Mouse (Mus musculus) ovary, postnatal 36 days (tissue): ENCODE measurements around the gene Myocd.

Experiments used
- DNase-seq: peaks from one replicate; pipeline ENCODE4 v3.0.0; 2022; ENCODE audit warnings: low spot score, mixed read lengths

Myocd gene

GRCm38 (mm10) chr11:65269851-65270473 is at the start of gene Myocd:
Myocd (minus strand) TSS chr11:65269989.
- peak; percentile 59 for DNase-seq

GRCm38 (mm10) chr11:65303824-65304223 is 34.0 kb upstream of the Myocd start:
- DNase-seq, result no peak

- DNase-seq, result no peak
Measured at GRCm38 (mm10) chr11:65294128-65294833, 24.5 kb upstream of the Myocd start.

GRCm38 (mm10) chr11:65292994-65293393 is 23.2 kb upstream of the Myocd start:
- DNase-seq, result no peak

GRCm38 (mm10) chr11:65287706-65288105 is 17.9 kb upstream of the Myocd start:
- DNase-seq, result no peak

GRCm38 (mm10) chr11:65286211-65286610 is 16.4 kb upstream of the Myocd start:
- no peak for DNase-seq

GRCm38 (mm10) chr11:65275441-65275840 is 5.7 kb upstream of the Myocd start:
- DNase-seq, result no peak

GRCm38 (mm10) chr11:65271000-65271399 is 1.2 kb upstream of the Myocd start:
- DNase-seq, result no peak

- no peak for DNase-seq
Measured at GRCm38 (mm10) chr11:65268310-65268709, 1.5 kb downstream of the Myocd start.

GRCm38 (mm10) chr11:65263466-65263865 is 6.3 kb downstream of the Myocd start:
- peak; percentile 24 for DNase-seq

GRCm38 (mm10) chr11:65258997-65259396 is 10.8 kb downstream of the Myocd start:
- no peak for DNase-seq

GRCm38 (mm10) chr11:65256143-65256542 is 13.6 kb downstream of the Myocd start:
- no peak for DNase-seq

GRCm38 (mm10) chr11:65255564-65255963 is 14.2 kb downstream of the Myocd start:
- DNase-seq, result no peak

GRCm38 (mm10) chr11:65250366-65250765 is 19.4 kb downstream of the Myocd start:
- DNase-seq, result no peak

- DNase-seq, result no peak
Measured at GRCm38 (mm10) chr11:65246301-65247054, 23.3 kb downstream of the Myocd start.

- DNase-seq, result no peak
Measured at GRCm38 (mm10) chr11:65243593-65243992, 26.2 kb downstream of the Myocd start.

- DNase-seq, result no peak
Measured at GRCm38 (mm10) chr11:65240521-65240920, 29.3 kb downstream of the Myocd start.

GRCm38 (mm10) chr11:65237896-65238295 is 31.9 kb downstream of the Myocd start:
- no peak for DNase-seq

- no peak for DNase-seq
Measured at GRCm38 (mm10) chr11:65236907-65237306, 32.9 kb downstream of the Myocd start.

- no peak for DNase-seq
Measured at GRCm38 (mm10) chr11:65235374-65235773, 34.4 kb downstream of the Myocd start.

- no peak for DNase-seq
Measured at GRCm38 (mm10) chr11:65231771-65232170, 38.0 kb downstream of the Myocd start.

- no peak for DNase-seq
Measured at GRCm38 (mm10) chr11:65226766-65227165, 43.0 kb downstream of the Myocd start.
